Comparison of ENCODE assay signal across 7 mouse cellular contexts in genomic region chr19:34500763-34501162, GRCm38 (mm10). TPM values are rescaled to one million over a fixed set of nuclear protein-coding genes. Genes with fewer than 3 reads are reported as not detected.
A peak's percentile ranks its signal among the peaks of the same experiment; 100 is the strongest.
DNase-seq lines count a peak whose midpoint lies in the region; ATAC-seq lines count a peak whose summit lies in the region.

No protein-coding gene starts in this region.

- peak; percentile 67 for ATAC-seq in forebrain, embryonic 14.5 days

- H3K27me3 ChIP-seq in forebrain, embryonic 14.5 days (replicated peaks; ENCODE audit: control insufficient read depth, insufficient read depth, low read length) = no peaks in the 10 kb centered on the region

- H3K4me1 ChIP-seq in forebrain, embryonic 14.5 days (ENCODE audit: control insufficient read depth, insufficient read depth, low read length) = no peaks in the 10 kb centered on the region

- H3K36me3 ChIP-seq in forebrain, embryonic 14.5 days (ENCODE audit: control insufficient read depth, insufficient read depth, low read length) = no peaks in the 10 kb centered on the region

- no peak overlapping the region for H3K27ac ChIP-seq in forebrain, embryonic 14.5 days (ENCODE audit: low read depth, low read length)

- peak; percentile 79 for DNase-seq in Muller cell, postnatal 12 days (ENCODE audit: inconsistent ontology term)
- peak; percentile 40 for DNase-seq in c-Kit-negative CD71-positive TER-119-positive erythroid progenitor cells, embryonic 14.5 days (ENCODE audit: low read depth, low spot score)
- DNase-seq in forebrain, embryonic 14.5 days (ENCODE audit: low spot score) = peak; percentile 40
- DNase-seq in heart, postnatal 4 days = peak; percentile 81
- DNase-seq in layer of hippocampus, postnatal 10 days (ENCODE audit: low spot score in 2 of 2) = peak; percentile 31 to 38
- peak; percentile 91 for DNase-seq in lung, postnatal 25 days (ENCODE audit: low spot score)
- DNase-seq in skeletal muscle tissue, adult 2 months (ENCODE audit: low read depth, low spot score) = peak; percentile 33

- no peak overlapping the region for H3K9ac ChIP-seq in forebrain, embryonic 14.5 days (ENCODE audit: low read length)

- H3K4me2 ChIP-seq in forebrain, embryonic 14.5 days (ENCODE audit: low read length) = no peak overlapping the region

- WGBS in forebrain, embryonic 14.5 days = 49% methylated on average over 4 of the region's 4 CpGs

- no peaks in the 10 kb centered on the region for H3K9me3 ChIP-seq in forebrain, embryonic 14.5 days (replicated peaks; ENCODE audit: control insufficient read depth, low read length)

- H3K4me3 ChIP-seq in forebrain, embryonic 14.5 days (ENCODE audit: low read depth, low read length) = no peak overlapping the region

RNA-seq across cellular contexts. Expression of gene Ch25h, which starts 25.8 kb away (rescaled TPM):
- 0.24 and 0.31 TPM in 2 replicates for polyA plus RNA-seq in forebrain, embryonic 14.5 days (2014; fragmentation: Nextera tagmentation; extraction: Ambion mirVana)
- total RNA-seq in heart, postnatal 4 days (2021) = under 1 TPM; 0.32 to 0.45 TPM
- under 1 TPM; 0.47 to 0.53 TPM for total RNA-seq in layer of hippocampus, postnatal 10 days (2021)

RNA-seq across cellular contexts. Expression of gene Lipa, which starts 26.5 kb away (rescaled TPM):
- 18.5 and 20.6 TPM in 2 replicates for polyA plus RNA-seq in forebrain, embryonic 14.5 days (2014; fragmentation: Nextera tagmentation; extraction: Ambion mirVana)
- 10 to 100 TPM; 20.7 to 21.2 TPM for total RNA-seq in heart, postnatal 4 days (2021)
- total RNA-seq in layer of hippocampus, postnatal 10 days (2021) = 10 to 100 TPM; 13.8 to 14.2 TPM

RNA-seq across cellular contexts. Expression of gene Ifit2, which starts 49.7 kb away (rescaled TPM):
- 8.3 and 8.4 TPM in 2 replicates for polyA plus RNA-seq in forebrain, embryonic 14.5 days (2014; fragmentation: Nextera tagmentation; extraction: Ambion mirVana)
- total RNA-seq in heart, postnatal 4 days (2021) = 1 to 10 TPM; 8.0 to 8.2 TPM
- 1 to 10 TPM; 4.0 to 4.2 TPM for total RNA-seq in layer of hippocampus, postnatal 10 days (2021)

Comparison
In these comparisons a context has a peak if more than half of its experiments do, and no peak if none do; other contexts are left out.
1. DNase-seq: peak in every context shown above with its lines; median percentile 91 in lung, postnatal 25 days; 81 in heart, postnatal 4 days; 79 in Muller cell, postnatal 12 days; 40 in c-Kit-negative CD71-positive TER-119-positive erythroid progenitor cells, embryonic 14.5 days; 40 in forebrain, embryonic 14.5 days; 34 in layer of hippocampus, postnatal 10 days; 33 in skeletal muscle tissue, adult 2 months.